Mouse (Mus musculus) gastrocnemius, adult 2 months (tissue): ENCODE measurements around the gene Erp27. TPM values are rescaled to one million over a fixed set of nuclear protein-coding genes. Genes with fewer than 3 reads are reported as not detected.

Experiments used
- DNase-seq: peaks from one replicate; pipeline ENCODE4 v3.0.0; 2022
- H3K27ac ChIP-seq: fragments of 200-600 bp; 2 replicates; pipeline ENCODE4 v1.8.1; 2022; ENCODE audit warnings: mild to moderate bottlenecking
- H3K4me3 ChIP-seq: fragments of 200-600 bp; 2 replicates; pipeline ENCODE4 v1.8.1; 2022; ENCODE audit warnings: mild to moderate bottlenecking, moderate library complexity
- CTCF ChIP-seq: fragments of 200-600 bp; IDR thresholded peaks from 2 replicates; pipeline ENCODE4 v1.8.1; 2022; ENCODE audit warnings: antibody characterized with exemption, mild to moderate bottlenecking, moderate library complexity
- intact Hi-C: fragments of 180-260 bp; cut with DNase I; formaldehyde crosslinking; loops from one replicate; pipeline ENCODE4 v1.15.1; 2025
- total RNA-seq, 2 experiments: library from RNA; stranded (reverse); gene quantifications; 2 replicates each; pipeline ENCODE4 v1.2.3; 2021

Erp27 gene
- total RNA-seq, 2 experiments from 2014 or later, result 0.20 TPM; not detected in 1

- H3K4me3 ChIP-seq, result no peak overlapping the region
- H3K27ac ChIP-seq, result no peak overlapping the region; the same call in 1 of the 2 replicates
- intact Hi-C loops, result no loop called here
- no peak for TF ChIP-seq CTCF
- DNase-seq, result no peak
These were observed 14.4 kb upstream of the Erp27 start for GRCm38 (mm10) chr6:136936361-136936760.

- no peak for TF ChIP-seq CTCF
- DNase-seq, result no peak
- Histone ChIP-seq H3K27ac (no peak overlapping the region), H3K4me3 (no peak overlapping the region)
- intact Hi-C loops, result no loop called here
These were observed 13.3 kb upstream of the Erp27 start for GRCm38 (mm10) chr6:136935233-136935632.

- intact Hi-C loops, result no loop called here
- Histone ChIP-seq H3K27ac (no peak overlapping the region), H3K4me3 (no peak overlapping the region)
- DNase-seq, result no peak
- TF ChIP-seq CTCF, result no peak
These were observed 12.1 kb upstream of the Erp27 start for GRCm38 (mm10) chr6:136934068-136934467.

GRCm38 (mm10) chr6:136931246-136931645 lies 9.3 kb upstream of the Erp27 start:
- Histone ChIP-seq H3K27ac (peak overlapping the region; percentile 21), H3K4me3 (peak overlapping the region; percentile 59; the same call in 1 of the 2 replicates)
- no peak for TF ChIP-seq CTCF
- intact Hi-C loops, result no loop called here
- no peak for DNase-seq

- H3K27ac ChIP-seq, result peak overlapping the region; percentile 21
- no peak for DNase-seq
- intact Hi-C loops, result no loop called here
These were observed 8.7 kb upstream of the Erp27 start for GRCm38 (mm10) chr6:136930677-136931076.

GRCm38 (mm10) chr6:136927626-136928025 lies 5.6 kb upstream of the Erp27 start:
- no peak for DNase-seq
- Histone ChIP-seq H3K4me3 (no peak overlapping the region), H3K27ac (peak overlapping the region; percentile 20; the same call in 1 of the 2 replicates)
- intact Hi-C loops, result no loop called here
- TF ChIP-seq CTCF, result no peak

More at GRCm38 (mm10) chr6:136930677-136931076, 8.7 kb upstream of the Erp27 start:
- no peak for TF ChIP-seq CTCF
- peak overlapping the region; percentile 59 for H3K4me3 ChIP-seq

GRCm38 (mm10) chr6:136925049-136925448 lies 3.1 kb upstream of the Erp27 start:
- H3K27ac ChIP-seq, result no peak overlapping the region
- no peak overlapping the region for H3K4me3 ChIP-seq
- TF ChIP-seq CTCF, result no peak
- intact Hi-C loops, result no loop called here
- DNase-seq, result no peak

- Histone ChIP-seq H3K27ac (no peak within 1 kb of the TSS), H3K4me3 (no peak within 1 kb of the TSS)
- intact Hi-C loops, result no loop called here
- no peak for DNase-seq
- no peak for TF ChIP-seq CTCF
These were observed 1.6 kb upstream of the Erp27 start, which contains the start of gene Pde6h for GRCm38 (mm10) chr6:136923532-136923931. TSS of gene Pde6h (plus strand) at chr6:136923832.

GRCm38 (mm10) chr6:136922871-136923270 lies 891 bp upstream of the Erp27 start:
- no peak overlapping the region for H3K27ac ChIP-seq
- no peak for DNase-seq
- intact Hi-C loops, result no loop called here
- H3K4me3 ChIP-seq, result no peak overlapping the region
- no peak for TF ChIP-seq CTCF

GRCm38 (mm10) chr6:136921601-136922000 lies 379 bp downstream of the Erp27 start:
- no peak overlapping the region for H3K4me3 ChIP-seq
- intact Hi-C loops, result no loop called here
- TF ChIP-seq CTCF, result no peak

GRCm38 (mm10) chr6:136920320-136921257 lies 1.4 kb downstream of the Erp27 start:
- H3K4me3 ChIP-seq, result no peak overlapping the region
- intact Hi-C loops, result loop anchor here (1.0 kb wide), 1 partner anchor 59 kb away; no protein-coding TSS in a partner anchor
- peak; percentile 90 for TF ChIP-seq CTCF
- peak; percentile 65 for DNase-seq
- peak overlapping the region; percentile 58 for H3K27ac ChIP-seq

More at GRCm38 (mm10) chr6:136921601-136922000, 379 bp downstream of the Erp27 start:
- no peak overlapping the region for H3K27ac ChIP-seq
- no peak for DNase-seq

GRCm38 (mm10) chr6:136917885-136918284 lies 4.1 kb downstream of the Erp27 start:
- H3K27ac ChIP-seq, result no peak overlapping the region
- DNase-seq, result no peak
- TF ChIP-seq CTCF, result no peak
- H3K4me3 ChIP-seq, result no peak overlapping the region
- intact Hi-C loops, result no loop called here

GRCm38 (mm10) chr6:136915721-136916395 lies 6.1 kb downstream of the Erp27 start:
- no peak for TF ChIP-seq CTCF
- Histone ChIP-seq H3K27ac (0 out of 2 replicates have a peak overlapping the region, but pooled peaks have one; percentile 6), H3K4me3 (no peak overlapping the region)
- no peak for DNase-seq
- intact Hi-C loops, result no loop called here
